Mouse (Mus musculus): ENCODE measurements around the gene Atg4a-ps. TPM values are rescaled to one million over a fixed set of nuclear protein-coding genes. Genes with fewer than 3 reads are reported as not detected.

Gene Atg4a-ps
- polyA plus RNA-seq, 1 experiment from 2014 or later: not detected

DNA sequence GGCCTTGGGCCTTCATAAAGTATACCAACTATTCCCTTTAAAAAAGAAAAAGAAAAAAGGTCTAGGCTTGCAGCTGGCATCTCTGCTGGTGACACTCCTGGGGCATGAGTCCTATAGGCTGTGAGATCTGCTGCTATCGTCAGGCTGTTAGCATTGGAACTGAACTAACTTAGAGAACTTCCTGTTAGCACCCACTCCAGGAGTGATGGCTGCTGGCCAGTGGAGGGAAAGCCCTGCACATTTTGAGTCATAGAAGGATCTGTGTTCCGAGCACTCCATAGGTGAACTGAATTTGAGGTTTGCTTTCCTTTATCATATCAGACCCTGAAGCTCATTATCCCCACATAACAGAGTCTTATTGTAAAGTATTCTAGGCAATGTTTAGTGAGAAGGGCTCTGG, 14.1 kb upstream of the Atg4a-ps start:
- no peak overlapping the region for H3K9ac ChIP-seq
- no peak overlapping the region for H3K27ac ChIP-seq
- H3K36me3 ChIP-seq: no peaks in the 10 kb centered on the region
- H3K4me2 ChIP-seq: no peak overlapping the region
- no peak for ATAC-seq (replicated peaks; ENCODE audit: low FRiP score)
- H3K4me3 ChIP-seq (replicated peaks): no peak overlapping the region
- no peaks in the 10 kb centered on the region for H3K27me3 ChIP-seq
- whole genome bisulfite sequencing: 55% methylated on average over 2 of the region's 2 CpGs
- 0 out of 2 replicates have a peak, but pooled peaks cover 2% of the 10 kb centered on the region for H3K4me1 ChIP-seq
- H3K9me3 ChIP-seq (replicated peaks): no peaks in the 10 kb centered on the region

DNA sequence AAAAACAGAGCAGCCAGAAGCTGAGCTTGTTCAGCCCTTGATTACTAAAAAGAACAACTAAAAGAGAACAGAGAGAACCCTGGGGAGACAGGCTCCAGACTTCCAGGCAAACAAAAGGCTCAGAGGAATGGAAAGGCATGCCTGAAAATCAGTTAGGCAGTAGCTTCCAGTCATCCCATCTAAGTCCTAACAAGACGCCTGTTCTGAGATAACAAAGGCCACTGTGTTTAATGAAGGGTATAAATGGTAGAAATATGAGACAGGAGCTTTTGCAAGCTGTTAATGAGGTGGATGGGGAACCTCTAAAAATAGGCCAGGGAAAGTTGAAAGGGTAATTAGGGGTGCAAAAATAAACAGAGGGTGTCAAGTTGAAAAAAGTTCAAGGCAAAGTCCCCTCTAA, 4.5 kb upstream of the Atg4a-ps start:
- H3K4me3 ChIP-seq (replicated peaks): no peak overlapping the region
- WGBS: 42% methylated on average over 1 of the region's 1 CpGs
- H3K36me3 ChIP-seq: no peaks in the 10 kb centered on the region
- no peak overlapping the region for H3K27ac ChIP-seq
- no peak overlapping the region for H3K9ac ChIP-seq
- no peak for ATAC-seq (replicated peaks; ENCODE audit: low FRiP score)
- H3K4me1 ChIP-seq: no peaks in the 10 kb centered on the region
- no peaks in the 10 kb centered on the region for H3K9me3 ChIP-seq (replicated peaks)
- no peaks in the 10 kb centered on the region for H3K27me3 ChIP-seq
- H3K4me2 ChIP-seq: no peak overlapping the region

GRCm38 (mm10) chr3:103649716-103650115, 3.8 kb upstream of the Atg4a-ps start:
- Histone ChIP-seq H3K4me1 (no peaks in the 10 kb centered on the region), H3K27ac (no peak overlapping the region), H3K4me2 (no peak overlapping the region), H3K27me3 (no peaks in the 10 kb centered on the region), H3K9ac (no peak overlapping the region), H3K4me3 (replicated peaks) (no peak overlapping the region), H3K9me3 (replicated peaks) (no peaks in the 10 kb centered on the region), H3K36me3 (no peaks in the 10 kb centered on the region)
- ATAC-seq (replicated peaks; ENCODE audit: low FRiP score): no peak
- 85% methylated on average over 6 of the region's 6 CpGs for WGBS

- no peaks in the 10 kb centered on the region for H3K4me1 ChIP-seq
- ATAC-seq (replicated peaks; ENCODE audit: low FRiP score): no peak
- H3K4me3 ChIP-seq (replicated peaks): no peak overlapping the region
- WGBS: 69% methylated on average over 4 of the region's 4 CpGs
- no peak overlapping the region for H3K9ac ChIP-seq
- no peaks in the 10 kb centered on the region for H3K27me3 ChIP-seq
- H3K9me3 ChIP-seq (replicated peaks): no peaks in the 10 kb centered on the region
- H3K27ac ChIP-seq: no peak overlapping the region
- H3K36me3 ChIP-seq: no peaks in the 10 kb centered on the region
- H3K4me2 ChIP-seq: no peak overlapping the region
Measured at GRCm38 (mm10) chr3:103648486-103648885, 2.6 kb upstream of the Atg4a-ps start.

- Histone ChIP-seq H3K27ac (no peak overlapping the region), H3K36me3 (no peaks in the 10 kb centered on the region), H3K4me3 (replicated peaks) (no peak overlapping the region), H3K9me3 (replicated peaks) (no peaks in the 10 kb centered on the region), H3K9ac (no peak overlapping the region), H3K27me3 (no peaks in the 10 kb centered on the region), H3K4me1 (no peaks in the 10 kb centered on the region), H3K4me2 (no peak overlapping the region)
- no peak for ATAC-seq (replicated peaks; ENCODE audit: low FRiP score)
- WGBS: 67% methylated on average over 11 of the region's 11 CpGs
Measured at GRCm38 (mm10) chr3:103647164-103647867, 1.4 kb upstream of the Atg4a-ps start.

GRCm38 (mm10) chr3:103641301-103641700, 4.6 kb downstream of the Atg4a-ps start:
- H3K27ac ChIP-seq: no peak overlapping the region
- no peaks in the 10 kb centered on the region for H3K36me3 ChIP-seq
- H3K27me3 ChIP-seq: no peaks in the 10 kb centered on the region
- no peak overlapping the region for H3K9ac ChIP-seq
- H3K4me2 ChIP-seq: no peak overlapping the region
- H3K9me3 ChIP-seq (replicated peaks): no peaks in the 10 kb centered on the region
- H3K4me3 ChIP-seq (replicated peaks): no peak overlapping the region
- no peak for ATAC-seq (replicated peaks; ENCODE audit: low FRiP score)
- 25% methylated on average over 7 of the region's 7 CpGs for whole genome bisulfite sequencing
- 0 out of 2 replicates have a peak, but pooled peaks cover 4% of the 10 kb centered on the region for H3K4me1 ChIP-seq

GRCm38 (mm10) chr3:103640226-103640803, 5.6 kb downstream of the Atg4a-ps start:
- Histone ChIP-seq H3K27ac (no peak overlapping the region), H3K4me1 (0 out of 2 replicates have a peak, but pooled peaks cover 4% of the 10 kb centered on the region), H3K4me2 (no peak overlapping the region), H3K36me3 (no peaks in the 10 kb centered on the region), H3K9me3 (replicated peaks) (no peaks in the 10 kb centered on the region), H3K4me3 (replicated peaks) (no peak overlapping the region), H3K27me3 (0 out of 2 replicates have a peak, but pooled peaks cover 3% of the 10 kb centered on the region), H3K9ac (no peak overlapping the region)
- WGBS: 42% methylated on average over 8 of the region's 8 CpGs
- ATAC-seq (replicated peaks; ENCODE audit: low FRiP score): no peak

DNA sequence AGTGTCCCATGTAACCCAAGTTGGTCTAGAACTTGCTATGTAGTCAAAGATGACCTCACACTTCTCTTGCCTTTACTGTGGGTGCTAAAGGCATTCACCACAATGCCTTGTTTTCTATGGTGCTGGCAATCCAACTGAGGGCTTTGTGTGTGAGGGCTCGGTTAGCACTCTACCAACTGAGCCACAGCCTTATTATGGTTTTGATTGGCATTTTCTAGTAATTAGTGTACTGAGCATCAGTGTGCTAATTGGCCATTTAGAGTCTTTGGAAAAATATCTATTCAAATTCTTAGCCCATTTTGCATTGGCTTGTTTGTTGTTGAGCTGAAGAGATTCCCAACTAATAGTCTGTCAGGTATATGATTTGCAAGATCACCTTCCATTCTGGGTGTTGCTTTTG, 8.2 kb downstream of the Atg4a-ps start:
- 0 out of 2 replicates have a peak, but pooled peaks cover 5% of the 10 kb centered on the region for H3K27me3 ChIP-seq
- H3K27ac ChIP-seq: no peak overlapping the region
- no peak overlapping the region for H3K4me3 ChIP-seq (replicated peaks)
- 84% methylated on average over 1 of the region's 1 CpGs for WGBS
- H3K9ac ChIP-seq: no peak overlapping the region
- no peak for ATAC-seq (replicated peaks; ENCODE audit: low FRiP score)
- no peak overlapping the region for H3K4me2 ChIP-seq
- 0 out of 2 replicates have a peak, but pooled peaks cover 4% of the 10 kb centered on the region for H3K4me1 ChIP-seq
- H3K36me3 ChIP-seq: no peaks in the 10 kb centered on the region
- H3K9me3 ChIP-seq (replicated peaks): no peaks in the 10 kb centered on the region

DNA sequence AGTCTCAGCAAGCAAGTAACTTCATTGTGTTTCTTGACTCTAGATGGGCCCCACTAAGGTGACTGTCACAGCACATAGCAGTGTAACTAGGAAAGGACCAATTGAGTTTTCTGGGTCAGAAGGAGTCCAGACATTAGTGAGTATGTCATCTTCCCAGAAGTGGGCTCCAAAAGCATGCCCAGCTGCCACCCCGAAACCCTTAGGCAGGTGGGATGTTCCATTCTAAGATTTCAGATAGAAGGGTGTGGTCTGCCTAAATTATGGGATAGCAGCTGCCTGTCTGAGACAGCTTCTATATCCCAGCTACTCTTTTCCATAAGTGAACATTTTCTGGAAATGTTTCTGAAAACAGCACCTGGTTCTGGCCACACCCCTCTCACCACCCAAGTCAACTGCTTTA, 11.6 kb downstream of the Atg4a-ps start:
- no peaks in the 10 kb centered on the region for H3K9me3 ChIP-seq (replicated peaks)
- 80% methylated on average over 1 of the region's 1 CpGs for WGBS
- H3K4me3 ChIP-seq (replicated peaks): no peak overlapping the region
- no peak overlapping the region for H3K4me2 ChIP-seq
- H3K27ac ChIP-seq: no peak overlapping the region
- H3K36me3 ChIP-seq: no peaks in the 10 kb centered on the region
- no peak overlapping the region for H3K9ac ChIP-seq
- no peaks in the 10 kb centered on the region for H3K4me1 ChIP-seq
- 0 out of 2 replicates have a peak, but pooled peaks cover 5% of the 10 kb centered on the region for H3K27me3 ChIP-seq
- no peak for ATAC-seq (replicated peaks; ENCODE audit: low FRiP score)

DNA sequence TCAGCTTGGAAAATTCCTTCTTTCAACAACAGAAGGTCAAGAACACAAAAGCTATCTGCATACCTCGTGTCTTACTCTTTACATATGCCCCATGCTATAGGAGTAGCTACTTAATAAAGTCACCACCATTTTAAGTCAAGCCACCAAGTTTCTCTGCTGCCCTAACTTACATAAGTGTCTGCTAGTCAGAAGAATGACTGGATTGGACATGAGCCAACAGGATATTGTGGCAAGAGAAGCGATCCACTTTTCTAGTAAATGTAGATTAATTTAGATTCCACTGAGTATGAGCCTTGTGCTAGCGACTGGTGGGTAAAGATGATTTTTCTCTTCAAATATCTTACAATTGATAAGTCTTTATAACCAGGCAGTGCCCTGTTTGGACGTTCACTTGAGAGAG, 12.0 kb downstream of the Atg4a-ps start:
- Histone ChIP-seq H3K4me3 (replicated peaks) (no peak overlapping the region), H3K9me3 (replicated peaks) (no peaks in the 10 kb centered on the region), H3K36me3 (no peaks in the 10 kb centered on the region), H3K27me3 (0 out of 2 replicates have a peak, but pooled peaks cover 5% of the 10 kb centered on the region), H3K4me2 (no peak overlapping the region), H3K27ac (no peak overlapping the region), H3K4me1 (no peaks in the 10 kb centered on the region), H3K9ac (no peak overlapping the region)
- 74% methylated on average over 4 of the region's 4 CpGs for WGBS
- ATAC-seq (replicated peaks; ENCODE audit: low FRiP score): no peak

GRCm38 (mm10) chr3:103633124-103633523, 12.7 kb downstream of the Atg4a-ps start:
- H3K36me3 ChIP-seq: no peaks in the 10 kb centered on the region

DNA sequence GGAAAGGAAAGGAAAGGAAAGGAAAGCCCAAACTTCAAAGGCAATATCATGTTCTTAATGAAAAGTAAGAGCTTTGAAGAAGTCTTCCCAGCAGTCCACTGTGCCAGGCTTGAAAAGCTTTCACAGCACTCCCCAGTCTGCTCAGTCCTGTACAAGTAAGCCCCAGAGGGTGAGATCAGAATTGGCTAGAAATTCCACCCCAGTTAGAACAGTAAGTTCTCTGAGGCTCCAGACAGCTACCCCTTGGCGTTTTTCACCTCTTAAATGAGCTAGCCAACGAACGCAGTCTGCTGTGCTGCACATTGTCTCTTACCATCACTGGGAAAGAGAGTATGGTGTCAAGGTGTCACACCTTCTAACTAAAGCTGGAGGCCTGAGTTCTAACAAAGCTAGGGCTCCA, 18.2 kb downstream of the Atg4a-ps start:
- H3K27me3 ChIP-seq: peaks cover 8% of the 10 kb centered on the region; the same call in 1 of the 2 replicates
- no peak overlapping the region for H3K27ac ChIP-seq
- no peak for ATAC-seq (replicated peaks; ENCODE audit: low FRiP score)
- no peaks in the 10 kb centered on the region for H3K9me3 ChIP-seq (replicated peaks)
- 81% methylated on average over 3 of the region's 3 CpGs for WGBS
- no peak overlapping the region for H3K9ac ChIP-seq
- no peak overlapping the region for H3K4me2 ChIP-seq
- H3K36me3 ChIP-seq: no peaks in the 10 kb centered on the region
- H3K4me3 ChIP-seq (replicated peaks): no peak overlapping the region
- H3K4me1 ChIP-seq: peaks cover 9% of the 10 kb centered on the region

More at GRCm38 (mm10) chr3:103633124-103633523, 12.7 kb downstream of the Atg4a-ps start:
- Histone ChIP-seq H3K9me3 (replicated peaks) (no peaks in the 10 kb centered on the region), H3K4me1 (no peaks in the 10 kb centered on the region), H3K9ac (no peak overlapping the region), H3K4me2 (no peak overlapping the region), H3K27ac (no peak overlapping the region), H3K27me3 (0 out of 2 replicates have a peak, but pooled peaks cover 5% of the 10 kb centered on the region), H3K4me3 (replicated peaks) (no peak overlapping the region)
- WGBS: 81% methylated on average over 7 of the region's 7 CpGs
- no peak for ATAC-seq (replicated peaks; ENCODE audit: low FRiP score)
